Mouse (Mus musculus) kidney, postnatal 0 days (tissue): Measurements from ENCODE around the gene Klf5. TPM values are rescaled to one million over a fixed set of nuclear protein-coding genes. Genes with fewer than 3 reads are reported as not detected.

Experiments
- ATAC-seq: fragments of 200-750 bp; cut with Nextera tagmentation; replicated peaks from 2 replicates; pipeline ENCODE4 v1.8.0; 2017; ENCODE audit warnings: low read depth, moderate number of reproducible peaks, moderate TSS enrichment, moderate library complexity; ENCODE audit not compliant: low FRiP score
- DNase-seq: peaks from one replicate; pipeline ENCODE4 v3.0.0-alpha.2; 2016; ENCODE audit warnings: low spot score
- H3K27ac ChIP-seq: fragments of 300-500 bp; sonication (generic); 2 replicates; pipeline ENCODE4 v1.5.1; 2014; ENCODE audit warnings: mild to moderate bottlenecking
- H3K27me3 ChIP-seq: fragments of 300-500 bp; sonication (generic); 2 replicates; pipeline ENCODE4 v1.6.1; 2014; ENCODE audit warnings: low read length, mixed read lengths; ENCODE audit not compliant: insufficient read depth
- H3K36me3 ChIP-seq: fragments of 300-500 bp; sonication (generic); 2 replicates; pipeline ENCODE4 v1.6.1; 2014; ENCODE audit warnings: low read length, mixed read lengths; ENCODE audit not compliant: insufficient read depth
- H3K4me1 ChIP-seq: fragments of 300-500 bp; sonication (generic); replicated peaks from 2 replicates; pipeline ENCODE4 v1.6.1; 2014; ENCODE audit warnings: antibody characterized with exemption, low read length, mixed read lengths; ENCODE audit not compliant: insufficient read depth
- H3K4me2 ChIP-seq: fragments of 300-500 bp; sonication (generic); 2 replicates; pipeline ENCODE4 v1.6.1; 2014; ENCODE audit warnings: mild to moderate bottlenecking, low read length, moderate library complexity, mixed read lengths
- H3K4me3 ChIP-seq: fragments of 300-500 bp; sonication (generic); replicated peaks from 2 replicates; pipeline ENCODE4 v1.5.1; 2014; ENCODE audit warnings: low read depth, low read length
- H3K9ac ChIP-seq: fragments of 300-500 bp; sonication (generic); 2 replicates; pipeline ENCODE4 v1.6.1; 2014; ENCODE audit warnings: low read depth, low read length
- H3K9me3 ChIP-seq: fragments of 300-500 bp; sonication (generic); replicated peaks from 2 replicates; pipeline ENCODE4 v1.6.1; 2016; ENCODE audit warnings: low read length, inconsistent platforms, mixed read lengths
- CTCF ChIP-seq: IDR thresholded peaks from 2 replicates; pipeline ENCODE4 v1.5.1; 2016; ENCODE audit warnings: antibody characterized with exemption, low read depth, mild to moderate bottlenecking, moderate library complexity
- WGBS: fragments of 180-500 bp; shearing (Covaris S2); extraction: QIAGEN DNeasy Blood & Tissue Kit; methylation state at CpG from one replicate; pipeline ENCODE4 v1.1.7; 2014; 5-methylcytosine and 5-hydroxymethylcytosine counted together
- polyA plus RNA-seq: library from polyadenylated mRNA; unstranded; fragments of >200 nt; fragmentation: Nextera tagmentation; extraction: Ambion mirVana; gene quantifications from 2 replicates; pipeline ENCODE4 v1.2.1, GENCODE M21; 2015

Gene Klf5
- polyA plus RNA-seq, result 8.6 and 10.0 TPM in 2 replicates

DNA sequence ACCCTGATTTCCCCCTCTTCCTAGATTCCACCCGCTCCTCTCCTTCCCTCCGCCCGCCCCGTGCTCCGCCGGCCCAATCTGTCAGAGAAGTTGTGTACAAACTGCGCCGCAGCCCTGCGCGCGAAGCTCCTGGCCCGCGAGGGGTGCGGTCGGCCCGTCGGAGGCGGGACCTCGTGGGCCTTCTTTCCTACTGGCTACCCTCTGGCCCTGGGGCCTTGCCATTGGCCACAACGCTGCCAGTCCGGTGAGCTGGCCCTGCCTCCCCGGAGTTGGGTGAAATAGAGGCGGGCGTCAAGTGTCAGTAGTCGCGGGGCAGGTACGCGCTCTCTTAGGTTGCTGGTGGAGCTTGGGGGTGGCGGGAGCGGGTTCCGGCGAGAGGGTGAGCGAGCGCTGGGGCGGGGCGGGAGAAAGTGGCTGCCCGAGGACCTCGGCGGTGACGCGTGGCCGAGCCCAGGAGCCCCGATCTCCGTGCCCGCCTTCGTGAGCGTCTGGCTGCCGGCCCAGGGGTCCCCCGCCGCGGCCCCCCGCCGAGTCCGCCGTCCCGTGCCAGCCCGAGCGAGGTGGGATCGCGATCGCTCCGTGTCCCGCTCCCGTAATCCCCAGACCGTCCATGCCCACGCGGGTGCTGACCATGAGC, at the start of gene Klf5:
Klf5 (plus strand) TSS at position 307 of the 637 bp plus-strand sequence.
- no peaks in the 10 kb centered on the region for H3K9me3 ChIP-seq
- H3K27ac ChIP-seq, result peak within 1 kb of the TSS; percentile 19; the same call in 1 of the 2 replicates
- DNase-seq (peak; percentile 96), ATAC-seq (peak; percentile 98)
- no peaks in the 10 kb centered on the region for H3K4me1 ChIP-seq
- H3K36me3 ChIP-seq, result no peaks in the 10 kb centered on the region
- H3K27me3 ChIP-seq, result peaks cover 3% of the 10 kb centered on the region; the same call in 1 of the 2 replicates
- peak within 1 kb of the TSS; percentile 65 for H3K4me3 ChIP-seq
- H3K9ac ChIP-seq, result peak within 1 kb of the TSS; percentile 57
- under 1% methylated on average over 50 of the region's 67 CpGs for WGBS
- no peak for TF ChIP-seq CTCF
- H3K4me2 ChIP-seq, result peak within 1 kb of the TSS; percentile 90

DNA sequence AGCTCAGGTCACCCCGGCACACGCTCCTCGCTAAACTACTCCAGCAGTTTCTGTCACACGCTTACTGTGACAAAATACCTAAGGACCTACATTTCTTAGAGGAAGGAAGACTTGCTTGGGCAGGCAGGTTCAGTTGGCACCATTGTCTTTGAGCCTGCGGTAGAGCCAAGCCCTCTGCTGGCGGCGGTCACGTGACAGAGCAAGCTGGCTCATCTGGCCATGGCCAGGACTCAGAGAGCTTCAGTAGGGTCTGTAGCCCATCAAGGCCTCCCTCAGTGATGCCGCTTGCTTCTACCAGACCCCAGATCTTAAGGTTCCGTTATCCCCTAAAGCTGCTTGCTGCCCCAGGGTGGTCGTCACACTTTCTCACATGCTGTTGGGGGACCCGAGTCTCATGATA, 36.5 kb upstream of the Klf5 start:
- H3K9ac ChIP-seq, result no peak overlapping the region
- H3K27me3 ChIP-seq, result no peaks in the 10 kb centered on the region
- H3K4me3 ChIP-seq, result no peak overlapping the region
- H3K27ac ChIP-seq, result no peak overlapping the region
- ATAC-seq (no peak), DNase-seq (no peak)
- no peak for TF ChIP-seq CTCF
- H3K36me3 ChIP-seq, result no peaks in the 10 kb centered on the region
- WGBS, result 97% methylated on average over 12 of the region's 12 CpGs
- H3K9me3 ChIP-seq, result no peaks in the 10 kb centered on the region
- no peaks in the 10 kb centered on the region for H3K4me1 ChIP-seq
- H3K4me2 ChIP-seq, result no peak overlapping the region

DNA sequence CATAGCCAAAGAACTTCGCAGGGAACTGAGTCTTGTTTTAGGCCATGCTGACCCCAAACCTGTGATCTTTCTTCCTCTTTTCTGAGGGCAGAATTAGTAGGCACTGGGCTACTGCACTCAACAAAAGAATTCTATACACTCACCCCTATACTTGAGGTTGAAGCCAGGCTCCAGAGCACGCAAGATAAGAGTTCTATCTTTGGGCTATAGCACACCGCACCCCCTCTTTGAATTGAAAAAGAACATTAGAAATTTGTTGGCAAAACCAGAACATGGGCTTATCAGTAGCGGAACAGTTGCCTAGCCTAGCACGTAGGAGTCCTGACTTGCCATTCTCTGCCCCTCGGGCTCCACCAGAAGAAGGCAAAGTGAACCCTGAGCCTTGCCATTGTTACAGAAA, 34.7 kb upstream of the Klf5 start:
- H3K27me3 ChIP-seq, result no peaks in the 10 kb centered on the region
- H3K9ac ChIP-seq, result no peak overlapping the region
- DNase-seq (no peak), ATAC-seq (no peak)
- WGBS, result 90% methylated on average over 6 of the region's 6 CpGs
- no peaks in the 10 kb centered on the region for H3K4me1 ChIP-seq
- H3K4me3 ChIP-seq, result no peak overlapping the region
- no peak overlapping the region for H3K4me2 ChIP-seq
- no peaks in the 10 kb centered on the region for H3K9me3 ChIP-seq
- no peak overlapping the region for H3K27ac ChIP-seq
- H3K36me3 ChIP-seq, result no peaks in the 10 kb centered on the region
- TF ChIP-seq CTCF, result no peak

DNA sequence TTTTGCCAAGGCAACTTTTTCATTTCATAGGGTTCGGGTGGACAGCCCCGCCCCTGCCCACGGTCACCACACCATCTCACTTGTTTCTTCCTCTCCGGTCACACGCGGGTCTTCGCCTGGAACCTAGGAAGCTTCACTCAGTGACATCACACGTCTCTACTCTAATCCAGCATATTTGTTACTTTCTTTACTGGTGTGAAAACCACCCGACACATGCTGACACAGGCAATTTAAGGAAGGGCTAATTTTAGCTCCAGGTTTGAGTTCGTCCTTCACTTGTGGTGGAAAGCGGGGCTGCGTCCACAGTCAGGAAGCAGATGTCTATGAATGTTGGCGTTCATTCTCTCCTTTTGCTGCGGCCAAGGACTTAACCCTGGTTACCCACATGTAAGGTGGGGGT, 32.7 kb upstream of the Klf5 start:
- Histone ChIP-seq H3K27ac (no peak overlapping the region), H3K4me1 (no peaks in the 10 kb centered on the region), H3K9me3 (no peaks in the 10 kb centered on the region), H3K36me3 (no peaks in the 10 kb centered on the region), H3K4me2 (no peak overlapping the region), H3K9ac (no peak overlapping the region), H3K4me3 (no peak overlapping the region), H3K27me3 (no peaks in the 10 kb centered on the region)
- TF ChIP-seq CTCF, result no peak
- no peak for DNase-seq
- 88% methylated on average over 14 of the region's 14 CpGs for WGBS
- no peak for ATAC-seq

DNA sequence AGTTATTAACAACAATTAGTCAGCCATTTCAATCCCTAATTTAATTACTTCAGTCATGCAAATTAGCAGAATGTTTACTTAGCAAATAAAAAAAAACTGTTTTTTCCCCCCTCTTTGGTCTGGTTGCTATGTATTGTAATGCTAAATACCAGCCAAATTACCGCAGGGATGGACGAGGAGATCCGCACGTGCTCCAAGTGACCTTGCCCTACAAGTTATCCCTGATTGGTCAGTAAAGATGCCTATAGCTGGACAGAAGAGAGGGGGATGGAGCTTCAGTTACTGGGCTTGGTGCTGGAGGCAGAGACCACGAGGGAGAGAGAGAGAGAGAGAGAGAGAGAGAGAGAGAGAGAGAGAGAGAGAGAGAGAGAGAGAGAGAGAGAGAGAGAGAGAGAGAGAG, 31.7 kb upstream of the Klf5 start:
- Histone ChIP-seq H3K4me3 (no peak overlapping the region), H3K4me2 (no peak overlapping the region), H3K9ac (no peak overlapping the region), H3K36me3 (no peaks in the 10 kb centered on the region), H3K27me3 (no peaks in the 10 kb centered on the region), H3K27ac (no peak overlapping the region), H3K4me1 (no peaks in the 10 kb centered on the region), H3K9me3 (no peaks in the 10 kb centered on the region)
- no peak for DNase-seq
- WGBS, result 76% methylated on average over 5 of the region's 5 CpGs
- no peak for TF ChIP-seq CTCF
- no peak for ATAC-seq

DNA sequence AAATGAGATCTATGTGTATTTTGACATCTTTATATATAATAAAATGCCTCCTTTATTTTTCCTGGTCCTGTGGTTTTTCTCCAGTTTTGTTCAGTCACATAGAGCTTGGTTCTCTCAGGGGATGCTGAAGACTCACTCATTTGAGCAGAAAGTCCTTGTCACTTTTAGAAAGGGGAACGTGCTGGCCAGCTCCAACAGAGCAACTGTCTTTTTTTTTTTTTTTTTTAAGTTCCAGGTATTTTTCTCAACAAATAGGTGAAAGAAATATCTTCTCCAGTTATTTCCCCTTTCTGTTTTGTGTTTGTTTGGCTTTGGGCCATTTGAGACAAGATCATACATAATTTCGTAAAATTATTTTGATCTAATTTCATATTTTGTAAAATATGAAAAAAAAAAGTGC, 24.4 kb upstream of the Klf5 start:
- Histone ChIP-seq H3K4me1 (no peaks in the 10 kb centered on the region), H3K4me3 (no peak overlapping the region), H3K27me3 (no peaks in the 10 kb centered on the region), H3K27ac (no peak overlapping the region), H3K36me3 (no peaks in the 10 kb centered on the region), H3K9me3 (no peaks in the 10 kb centered on the region), H3K9ac (no peak overlapping the region), H3K4me2 (no peak overlapping the region)
- ATAC-seq, result no peak
- DNase-seq, result no peak
- no peak for TF ChIP-seq CTCF
- WGBS, result 73% methylated on average over 2 of the region's 2 CpGs

DNA sequence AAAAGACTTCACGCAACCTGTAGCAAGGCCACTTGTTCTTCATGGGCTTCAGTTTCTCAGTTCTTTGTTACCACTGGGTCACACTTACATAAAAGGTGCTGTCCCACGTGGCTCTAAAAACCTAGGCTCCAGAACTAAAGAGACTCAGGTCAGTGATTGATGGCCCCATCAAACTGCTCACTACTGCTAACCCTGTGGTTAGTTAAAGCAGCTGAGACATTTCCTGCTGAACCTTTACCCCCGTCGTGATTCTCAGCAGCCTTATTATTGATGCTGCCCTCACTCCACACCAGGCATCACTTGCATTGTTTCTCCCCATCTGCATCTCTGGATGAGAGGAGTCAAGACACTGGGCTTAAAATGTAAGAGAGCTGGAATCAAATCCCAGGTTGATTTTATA, 22.7 kb upstream of the Klf5 start:
- Histone ChIP-seq H3K36me3 (no peaks in the 10 kb centered on the region), H3K4me3 (no peak overlapping the region), H3K27me3 (no peaks in the 10 kb centered on the region), H3K9ac (no peak overlapping the region), H3K9me3 (no peaks in the 10 kb centered on the region), H3K4me1 (no peaks in the 10 kb centered on the region), H3K4me2 (no peak overlapping the region), H3K27ac (no peak overlapping the region)
- no peak for ATAC-seq
- DNase-seq, result no peak
- 15% methylated on average over 4 of the region's 4 CpGs for WGBS
- no peak for TF ChIP-seq CTCF
